Mouse (Mus musculus) frontal cortex, adult (tissue): ENCODE data around the gene Sult6b1.
A peak's percentile ranks its signal among the peaks of the same experiment; 100 is the strongest.

Source experiments
- ATAC-seq: cut with Nextera tagmentation; 2 replicates; pipeline ENCODE4 v1.9.2; 2017; ENCODE audit warnings: mild to moderate bottlenecking, moderate library complexity, mixed read lengths; ENCODE audit not compliant: low TSS enrichment

The Sult6b1 gene

GRCm38 (mm10) chr17:78906892-78907291 is at the start of gene Sult6b1:
Gene Sult6b1 (minus strand): TSS chr17:78906992.
- no peak for ATAC-seq

GRCm38 (mm10) chr17:78953240-78953639 is 46.4 kb upstream of the Sult6b1 start:
- no peak for ATAC-seq

GRCm38 (mm10) chr17:78952070-78952469 is 45.3 kb upstream of the Sult6b1 start:
- no peak for ATAC-seq

GRCm38 (mm10) chr17:78951225-78951624 is 44.4 kb upstream of the Sult6b1 start:
- no peak for ATAC-seq

- no peak for ATAC-seq
These were observed 35.8 kb upstream of the Sult6b1 start for GRCm38 (mm10) chr17:78942579-78942978.

- no peak for ATAC-seq
These were observed 32.1 kb upstream of the Sult6b1 start for GRCm38 (mm10) chr17:78938927-78939326.

- ATAC-seq: peak; percentile 41; the same call in 1 of the 2 replicates
These were observed 30.5 kb upstream of the Sult6b1 start for GRCm38 (mm10) chr17:78937229-78937853.

- peak; percentile 100 for ATAC-seq
These were observed 29.9 kb upstream of the Sult6b1 start, which contains the start of the genes Cebpz and Ndufaf7 for GRCm38 (mm10) chr17:78936466-78937228. Gene Cebpz (minus strand): TSS chr17:78937066. Gene Ndufaf7 (plus strand): TSS chr17:78937136.

- ATAC-seq: no peak
These were observed 29.1 kb upstream of the Sult6b1 start for GRCm38 (mm10) chr17:78935857-78936256.

- peak; percentile 7; the same call in 1 of the 2 replicates for ATAC-seq
These were observed 10.9 kb upstream of the Sult6b1 start for GRCm38 (mm10) chr17:78917696-78918095.

- no peak for ATAC-seq
These were observed 10.1 kb upstream of the Sult6b1 start for GRCm38 (mm10) chr17:78916899-78917298.

GRCm38 (mm10) chr17:78916369-78916813 is 9.6 kb upstream of the Sult6b1 start, which contains the start of gene Cebpzos:
Gene Cebpzos (plus strand): TSS chr17:78916500.
- ATAC-seq: peak; percentile 95

GRCm38 (mm10) chr17:78915772-78916171 is 9.0 kb upstream of the Sult6b1 start:
- ATAC-seq: peak; percentile 2; the same call in 1 of the 2 replicates

GRCm38 (mm10) chr17:78913921-78914320 is 7.1 kb upstream of the Sult6b1 start:
- no peak for ATAC-seq

GRCm38 (mm10) chr17:78912861-78913281 is 6.1 kb upstream of the Sult6b1 start:
- no peak for ATAC-seq

GRCm38 (mm10) chr17:78909374-78909773 is 2.6 kb upstream of the Sult6b1 start:
- no peak for ATAC-seq

- no peak for ATAC-seq
These were observed 3.6 kb downstream of the Sult6b1 start for GRCm38 (mm10) chr17:78903158-78903557.

GRCm38 (mm10) chr17:78895394-78895793 is 11.4 kb downstream of the Sult6b1 start:
- ATAC-seq: no peak

GRCm38 (mm10) chr17:78894991-78895390 is 11.8 kb downstream of the Sult6b1 start:
- ATAC-seq: no peak

- ATAC-seq: no peak
These were observed 15.8 kb downstream of the Sult6b1 start for GRCm38 (mm10) chr17:78891020-78891419.

- ATAC-seq: no peak
These were observed 17.6 kb downstream of the Sult6b1 start for GRCm38 (mm10) chr17:78889184-78889583.

GRCm38 (mm10) chr17:78888554-78888953 is 18.2 kb downstream of the Sult6b1 start:
- ATAC-seq: no peak
